Comparison of ENCODE assay signal across 12 mouse cellular contexts in genomic region chr2:103700514-103700913, GRCm38 (mm10).
DNase-seq lines count a peak whose midpoint lies in the region; ATAC-seq and TF ChIP-seq lines count a peak whose summit lies in the region.
"Had no signal": no experiment of that assay in that cellular context is flagged by ENCODE, and none has a peak within 500 bp of the region (broad histone marks: within the 10 kb centered on the region; RNA-seq: fewer than 3 reads in every experiment).

No protein-coding gene starts in this region.

- H3K4me1 ChIP-seq in liver, adult 2 months (ENCODE audit: control insufficient read depth, insufficient read depth, low read length): peaks cover 2% of the 10 kb centered on the region; the same call in 1 of the 2 replicates
- 0 out of 2 replicates have a peak, but pooled peaks cover 3% of the 10 kb centered on the region for H3K4me1 ChIP-seq in liver, embryonic 12.5 days

- H3K79me2 ChIP-seq in liver, adult 2 months (ENCODE audit: control insufficient read depth, insufficient read depth, low read length): no peaks in the 10 kb centered on the region

- 0 out of 2 replicates have a peak, but pooled peaks have one; percentile 12 for TF ChIP-seq CTCF in liver, adult 2 months (IDR thresholded peaks at IDR 0.05; ENCODE audit: low read depth, low read length)

- H3K4me2 ChIP-seq in liver, embryonic 12.5 days: no peak overlapping the region
- H3K4me2 ChIP-seq: neural tube, embryonic 13.5 days had no signal

- H3K9ac ChIP-seq in liver, adult 2 months (ENCODE audit: low read depth, low read length): no peak overlapping the region
- H3K9ac ChIP-seq in liver, embryonic 12.5 days: no peak overlapping the region
- H3K9ac ChIP-seq: neural tube, embryonic 13.5 days had no signal

- H3K27me3 ChIP-seq in liver, adult 2 months (ENCODE audit: control insufficient read depth, insufficient read depth, low read length): no peaks in the 10 kb centered on the region
- H3K27me3 ChIP-seq in liver, embryonic 12.5 days (replicated peaks): peaks cover 4% of the 10 kb centered on the region; the same call in 1 of the 2 replicates
- H3K27me3 ChIP-seq: neural tube, embryonic 13.5 days had no signal

- no peaks in the 10 kb centered on the region for H3K9me3 ChIP-seq in liver, embryonic 12.5 days (replicated peaks)
- H3K9me3 ChIP-seq: neural tube, embryonic 13.5 days had no signal

- no peak for DNase-seq in frontal cortex, postnatal 14 days (ENCODE audit: low spot score in 2 of 2)
- no peak for DNase-seq in liver, adult 2 months (ENCODE audit: extremely low read depth, low read depth, low spot score)
- peak; percentile 39 for DNase-seq in embryo, embryonic 10.5 days (ENCODE audit: low spot score)
- DNase-seq in retina, postnatal 1 day: peak; percentile 35
- DNase-seq in Muller cell, postnatal 12 days (ENCODE audit: inconsistent ontology term): no peak
- no peak for DNase-seq in natural killer cell, adult 2 months (ENCODE audit: low spot score in 2 of 2)
- DNase-seq: cerebellum, adult 11-12 months; lung, adult 18-20 months had no signal

- TF ChIP-seq POLR2A in liver, adult 2 months (IDR thresholded peaks at IDR 0.05; ENCODE audit: extremely low read depth, insufficient read depth, low read length): no peak

- H3K4me3 ChIP-seq in liver, adult 2 months (ENCODE audit: insufficient read depth, low read depth, low read length): no peak overlapping the region
- H3K4me3 ChIP-seq in liver, embryonic 12.5 days: no peak overlapping the region
- H3K4me3 ChIP-seq: neural tube, embryonic 13.5 days had no signal

- 94% methylated on average over 12 of the region's 12 CpGs for WGBS in liver, adult 2 months
- 78% methylated on average over 12 of the region's 12 CpGs for WGBS in liver, embryonic 12.5 days (ENCODE audit: insufficient replicate concordance)

- no peak overlapping the region for H3K27ac ChIP-seq in liver, adult 2 months (replicated peaks; ENCODE audit: insufficient read depth, low read depth, low read length)
- no peak overlapping the region for H3K27ac ChIP-seq in liver, embryonic 12.5 days
- H3K27ac ChIP-seq: neural tube, embryonic 13.5 days had no signal

- peak; percentile 34; the same call in 1 of the 2 replicates for ATAC-seq in frontal cortex, adult (ENCODE audit: low TSS enrichment)
- ATAC-seq in liver, embryonic 12.5 days: no peak
- ATAC-seq: activated CD4-positive, CD25-positive, alpha-beta regulatory T cell, adult 4 months had no signal

- H3K36me3 ChIP-seq in liver, adult 2 months (ENCODE audit: control insufficient read depth, insufficient read depth, low read length): peaks cover 3% of the 10 kb centered on the region; the same call in 1 of the 2 replicates
- no peaks in the 10 kb centered on the region for H3K36me3 ChIP-seq in liver, embryonic 12.5 days

Comparison
In these comparisons a context has a peak if more than half of its experiments do, and no peak if none do; other contexts are left out.
1. DNase-seq: peak in embryo, embryonic 10.5 days (single experiment) and retina, postnatal 1 day (single experiment); none in frontal cortex, postnatal 14 days (0 of 2), liver, adult 2 months (single experiment), Muller cell, postnatal 12 days (single experiment) and natural killer cell, adult 2 months (0 of 2).